ENCODE assay signal across 8 mouse cellular contexts in genomic region chr11:111818124-111818523, GRCm38 (mm10).
DNase-seq lines count a peak whose midpoint lies in the region; ATAC-seq and TF ChIP-seq lines count a peak whose summit lies in the region.

No protein-coding gene starts in this region.

- peaks cover 7% of the 10 kb centered on the region; the same call in 1 of the 2 replicates for H3K4me1 ChIP-seq in kidney, embryonic 16.5 days (ENCODE audit: insufficient read depth, low read length)
- peaks cover 14% of the 10 kb centered on the region for H3K4me1 ChIP-seq in hindbrain, embryonic 15.5 days (replicated peaks)
- peaks cover 33% of the 10 kb centered on the region for H3K4me1 ChIP-seq in midbrain, embryonic 10.5 days
- peaks cover 2% of the 10 kb centered on the region; the same call in 1 of the 2 replicates for H3K4me1 ChIP-seq in spleen, adult 2 months (ENCODE audit: control insufficient read depth, insufficient read depth, insufficient read length)

- no peak for TF ChIP-seq POLR2A in spleen, adult 2 months (IDR thresholded peaks at IDR 0.05; ENCODE audit: low read depth, low read length)

- no peak overlapping the region for H3K27ac ChIP-seq in kidney, embryonic 16.5 days (ENCODE audit: low read length)
- H3K27ac ChIP-seq in hindbrain, embryonic 15.5 days (replicated peaks), result peak overlapping the region; percentile 72
- no peak overlapping the region for H3K27ac ChIP-seq in midbrain, embryonic 10.5 days (replicated peaks)
- peak overlapping the region; percentile 62 for H3K27ac ChIP-seq in spleen, adult 2 months (ENCODE audit: insufficient read depth, low read length)

- no peaks in the 10 kb centered on the region for H3K9me3 ChIP-seq in kidney, embryonic 16.5 days (ENCODE audit: low read length)
- H3K9me3 ChIP-seq in hindbrain, embryonic 15.5 days, result no peaks in the 10 kb centered on the region
- no peaks in the 10 kb centered on the region for H3K9me3 ChIP-seq in midbrain, embryonic 10.5 days (replicated peaks)

- ATAC-seq in kidney, embryonic 16.5 days (ENCODE audit: low FRiP score, low TSS enrichment), result peak; percentile 42; the same call in 1 of the 2 replicates
- ATAC-seq in hindbrain, embryonic 15.5 days (ENCODE audit: low FRiP score, low read depth), result peak; percentile 66; the same call in 1 of the 2 replicates
- ATAC-seq in megakaryocyte-erythroid progenitor cell, adult 5-6 weeks (replicated peaks; ENCODE audit: low FRiP score, low TSS enrichment, poor library complexity, severe bottlenecking), result no peak

- H3K27me3 ChIP-seq in kidney, embryonic 16.5 days (ENCODE audit: insufficient read depth, low read length), result no peaks in the 10 kb centered on the region; the same call in 1 of the 2 replicates
- H3K27me3 ChIP-seq in hindbrain, embryonic 15.5 days, result no peaks in the 10 kb centered on the region
- peaks cover 11% of the 10 kb centered on the region for H3K27me3 ChIP-seq in midbrain, embryonic 10.5 days (ENCODE audit: low read depth, poor library complexity, severe bottlenecking)
- H3K27me3 ChIP-seq in spleen, adult 2 months (ENCODE audit: control insufficient read depth, insufficient read depth, low read length), result no peaks in the 10 kb centered on the region

- TF ChIP-seq CTCF in spleen, adult 2 months (IDR thresholded peaks at IDR 0.05; ENCODE audit: extremely low read depth, insufficient read depth, insufficient read length, insufficient replicate concordance), result no peak

- DNase-seq in kidney, postnatal 36 days, result no peak
- peak; percentile 34 for DNase-seq in forelimb bud, embryonic 11.5 days (ENCODE audit: low read depth, low spot score)
- peak; percentile 16 for DNase-seq in midbrain, embryonic 10.5 days (ENCODE audit: low spot score)
- peak; percentile 45 to 62 for DNase-seq in spleen, adult 2 months (ENCODE audit: low read depth in 1 of 2, low spot score in 2 of 2)
- no peak for DNase-seq in ovary, adult 18-20 months (ENCODE audit: low spot score)

- 6% methylated on average over 10 of the region's 10 CpGs for WGBS in kidney, embryonic 16.5 days
- 5% methylated on average over 10 of the region's 10 CpGs for WGBS in hindbrain, embryonic 15.5 days
- WGBS in midbrain, embryonic 10.5 days, result under 1% methylated on average over 10 of the region's 10 CpGs
- 15% methylated on average over 10 of the region's 10 CpGs for WGBS in spleen, adult 2 months

- H3K4me2 ChIP-seq in kidney, embryonic 16.5 days (replicated peaks; ENCODE audit: low read depth, low read length), result 0 out of 2 replicates have a peak overlapping the region, but pooled peaks have one; percentile 3
- peak overlapping the region; percentile 39 for H3K4me2 ChIP-seq in hindbrain, embryonic 15.5 days

- no peaks in the 10 kb centered on the region for H3K36me3 ChIP-seq in kidney, embryonic 16.5 days (ENCODE audit: insufficient read depth, low read length)
- no peaks in the 10 kb centered on the region for H3K36me3 ChIP-seq in hindbrain, embryonic 15.5 days
- no peaks in the 10 kb centered on the region for H3K36me3 ChIP-seq in midbrain, embryonic 10.5 days
- no peaks in the 10 kb centered on the region for H3K36me3 ChIP-seq in spleen, adult 2 months (ENCODE audit: control insufficient read depth, insufficient read depth, low read length)

- no peak overlapping the region for H3K9ac ChIP-seq in kidney, embryonic 16.5 days (replicated peaks; ENCODE audit: low read length)
- H3K9ac ChIP-seq in hindbrain, embryonic 15.5 days, result no peak overlapping the region

- H3K4me3 ChIP-seq in kidney, embryonic 16.5 days (ENCODE audit: low read length), result no peak overlapping the region
- no peak overlapping the region for H3K4me3 ChIP-seq in hindbrain, embryonic 15.5 days
- H3K4me3 ChIP-seq in midbrain, embryonic 10.5 days, result no peak overlapping the region
- no peak overlapping the region; the same call in 1 of the 2 replicates for H3K4me3 ChIP-seq in spleen, adult 2 months (ENCODE audit: extremely low read depth, insufficient read depth, insufficient read length)

Comparison
In these comparisons a context has a peak if more than half of its experiments do, and no peak if none do; other contexts are left out.
1. H3K27ac ChIP-seq: peak in hindbrain, embryonic 15.5 days (single experiment) and spleen, adult 2 months (single experiment); none in kidney, embryonic 16.5 days (single experiment) and midbrain, embryonic 10.5 days (single experiment).
2. DNase-seq: peak in forelimb bud, embryonic 11.5 days (single experiment), midbrain, embryonic 10.5 days (single experiment) and spleen, adult 2 months (2 of 2); none in kidney, postnatal 36 days (0 of 2) and ovary, adult 18-20 months (single experiment).